In genomic region chr4:151916271-151916670, GRCm38 (mm10) we compare ENCODE assay signal across 24 mouse cellular contexts. TPM values are rescaled to one million over a fixed set of nuclear protein-coding genes. Genes with fewer than 3 reads are reported as not detected.
DNase-seq lines count a peak whose midpoint lies in the region; ATAC-seq and TF ChIP-seq lines count a peak whose summit lies in the region.
"Had no signal": no experiment of that assay in that cellular context is flagged by ENCODE, and none has a peak within 500 bp of the region (broad histone marks: within the 10 kb centered on the region; RNA-seq: fewer than 3 reads in every experiment).

No protein-coding gene starts in this region.

- no peaks in the 10 kb centered on the region for H3K9me3 ChIP-seq in forebrain, embryonic 14.5 days (replicated peaks; ENCODE audit: control insufficient read depth, low read length)
- no peaks in the 10 kb centered on the region for H3K9me3 ChIP-seq in forebrain, embryonic 11.5 days (ENCODE audit: control insufficient read depth, low read length)
- no peaks in the 10 kb centered on the region for H3K9me3 ChIP-seq in hindbrain, postnatal 0 days (ENCODE audit: low read length)
- no peaks in the 10 kb centered on the region; the same call in 1 of the 2 replicates for H3K9me3 ChIP-seq in hindbrain, embryonic 12.5 days (replicated peaks)
- H3K9me3 ChIP-seq in midbrain, postnatal 0 days (ENCODE audit: low read length), result no peaks in the 10 kb centered on the region
- no peaks in the 10 kb centered on the region for H3K9me3 ChIP-seq in midbrain, embryonic 13.5 days
- H3K9me3 ChIP-seq: embryonic facial prominence, embryonic 12.5 days; embryonic facial prominence, embryonic 15.5 days; forebrain, embryonic 12.5 days; heart, embryonic 15.5 days; hindbrain, embryonic 13.5 days; intestine, embryonic 15.5 days had no signal

- no peak overlapping the region for H3K27ac ChIP-seq in forebrain, embryonic 14.5 days (ENCODE audit: low read depth, low read length)
- H3K27ac ChIP-seq in forebrain, embryonic 11.5 days (ENCODE audit: low read depth, low read length), result no peak overlapping the region
- no peak overlapping the region for H3K27ac ChIP-seq in hindbrain, postnatal 0 days
- H3K27ac ChIP-seq in hindbrain, embryonic 12.5 days, result no peak overlapping the region
- peak overlapping the region; percentile 32; the same call in 1 of the 2 replicates for H3K27ac ChIP-seq in midbrain, postnatal 0 days (ENCODE audit: low read depth, low read length)
- no peak overlapping the region for H3K27ac ChIP-seq in midbrain, embryonic 13.5 days
- H3K27ac ChIP-seq: embryonic facial prominence, embryonic 12.5 days; embryonic facial prominence, embryonic 15.5 days; forebrain, embryonic 12.5 days; heart, embryonic 15.5 days; hindbrain, embryonic 13.5 days; intestine, embryonic 15.5 days had no signal

- WGBS in forebrain, embryonic 14.5 days, result 80% methylated on average over 11 of the region's 11 CpGs
- 83% methylated on average over 11 of the region's 11 CpGs for WGBS in forebrain, embryonic 11.5 days
- WGBS in hindbrain, postnatal 0 days, result 41% methylated on average over 11 of the region's 11 CpGs
- WGBS in hindbrain, embryonic 12.5 days, result 71% methylated on average over 11 of the region's 11 CpGs
- WGBS in midbrain, postnatal 0 days, result 65% methylated on average over 11 of the region's 11 CpGs
- WGBS in midbrain, embryonic 13.5 days, result 77% methylated on average over 10 of the region's 11 CpGs

- H3K27me3 ChIP-seq in forebrain, embryonic 14.5 days (replicated peaks; ENCODE audit: control insufficient read depth, insufficient read depth, low read length), result no peaks in the 10 kb centered on the region
- no peaks in the 10 kb centered on the region for H3K27me3 ChIP-seq in forebrain, embryonic 11.5 days (ENCODE audit: control insufficient read depth, insufficient read depth, low read length)
- H3K27me3 ChIP-seq in hindbrain, postnatal 0 days (ENCODE audit: insufficient read depth, low read length), result no peaks in the 10 kb centered on the region
- H3K27me3 ChIP-seq in hindbrain, embryonic 12.5 days, result no peaks in the 10 kb centered on the region
- H3K27me3 ChIP-seq in midbrain, postnatal 0 days (ENCODE audit: insufficient read depth, low read length), result no peaks in the 10 kb centered on the region
- no peaks in the 10 kb centered on the region for H3K27me3 ChIP-seq in midbrain, embryonic 13.5 days
- H3K27me3 ChIP-seq: embryonic facial prominence, embryonic 12.5 days; embryonic facial prominence, embryonic 15.5 days; forebrain, embryonic 12.5 days; heart, embryonic 12.5 days; heart, embryonic 15.5 days; hindbrain, embryonic 13.5 days; intestine, embryonic 15.5 days had no signal

- no peak for ATAC-seq in forebrain, embryonic 14.5 days
- no peak for ATAC-seq in forebrain, embryonic 11.5 days (replicated peaks; ENCODE audit: low FRiP score)
- peak; percentile 55; the same call in 1 of the 2 replicates for ATAC-seq in hindbrain, postnatal 0 days
- no peak for ATAC-seq in hindbrain, embryonic 12.5 days (ENCODE audit: low FRiP score)
- ATAC-seq in midbrain, postnatal 0 days (ENCODE audit: low FRiP score), result no peak
- no peak for ATAC-seq in midbrain, embryonic 13.5 days
- ATAC-seq: activated CD4-positive, CD25-positive, alpha-beta regulatory T cell, adult 4 months; intestine, embryonic 15.5 days had no signal

- H3K36me3 ChIP-seq in forebrain, embryonic 14.5 days (ENCODE audit: control insufficient read depth, insufficient read depth, low read length), result no peaks in the 10 kb centered on the region
- H3K36me3 ChIP-seq in forebrain, embryonic 11.5 days (ENCODE audit: control insufficient read depth, insufficient read depth, low read length), result no peaks in the 10 kb centered on the region
- H3K36me3 ChIP-seq in hindbrain, postnatal 0 days (ENCODE audit: insufficient read depth, low read length), result no peaks in the 10 kb centered on the region
- H3K36me3 ChIP-seq in hindbrain, embryonic 12.5 days, result no peaks in the 10 kb centered on the region
- H3K36me3 ChIP-seq in midbrain, postnatal 0 days (ENCODE audit: insufficient read depth, low read length), result no peaks in the 10 kb centered on the region
- H3K36me3 ChIP-seq in midbrain, embryonic 13.5 days, result no peaks in the 10 kb centered on the region
- H3K36me3 ChIP-seq: embryonic facial prominence, embryonic 12.5 days; embryonic facial prominence, embryonic 15.5 days; forebrain, embryonic 12.5 days; heart, embryonic 12.5 days; heart, embryonic 15.5 days; hindbrain, embryonic 13.5 days; intestine, embryonic 15.5 days had no signal

- H3K4me2 ChIP-seq in forebrain, embryonic 14.5 days (ENCODE audit: low read length), result no peak overlapping the region
- no peak overlapping the region for H3K4me2 ChIP-seq in forebrain, embryonic 11.5 days (ENCODE audit: low read depth, low read length, severe bottlenecking)
- 0 out of 2 replicates have a peak overlapping the region, but pooled peaks have one; percentile 10 for H3K4me2 ChIP-seq in hindbrain, postnatal 0 days (ENCODE audit: low read depth, low read length)
- no peak overlapping the region for H3K4me2 ChIP-seq in hindbrain, embryonic 12.5 days (replicated peaks)
- no peak overlapping the region for H3K4me2 ChIP-seq in midbrain, postnatal 0 days (ENCODE audit: low read depth, low read length, poor library complexity, severe bottlenecking)
- no peak overlapping the region for H3K4me2 ChIP-seq in midbrain, embryonic 13.5 days (replicated peaks)
- H3K4me2 ChIP-seq: embryonic facial prominence, embryonic 12.5 days; embryonic facial prominence, embryonic 15.5 days; forebrain, embryonic 12.5 days; heart, embryonic 12.5 days; heart, embryonic 15.5 days; hindbrain, embryonic 13.5 days; intestine, embryonic 15.5 days had no signal

- no peak for TF ChIP-seq CTCF in hindbrain, postnatal 0 days (IDR thresholded peaks at IDR 0.05; ENCODE audit: low read depth)
- no peak for TF ChIP-seq CTCF in midbrain, postnatal 0 days (IDR thresholded peaks at IDR 0.05)

- H3K4me3 ChIP-seq in forebrain, embryonic 14.5 days (ENCODE audit: low read depth, low read length), result no peak overlapping the region
- H3K4me3 ChIP-seq in forebrain, embryonic 11.5 days (ENCODE audit: low read depth, low read length), result no peak overlapping the region
- no peak overlapping the region for H3K4me3 ChIP-seq in hindbrain, postnatal 0 days (ENCODE audit: low read length)
- no peak overlapping the region for H3K4me3 ChIP-seq in hindbrain, embryonic 12.5 days
- H3K4me3 ChIP-seq in midbrain, postnatal 0 days (ENCODE audit: low read depth, low read length), result no peak overlapping the region
- H3K4me3 ChIP-seq in midbrain, embryonic 13.5 days (replicated peaks), result no peak overlapping the region
- H3K4me3 ChIP-seq: embryonic facial prominence, embryonic 12.5 days; embryonic facial prominence, embryonic 15.5 days; forebrain, embryonic 12.5 days; heart, embryonic 12.5 days; heart, embryonic 15.5 days; hindbrain, embryonic 13.5 days; intestine, embryonic 15.5 days had no signal

- peak; percentile 24 for DNase-seq in forebrain, embryonic 14.5 days (ENCODE audit: low spot score)
- no peak for DNase-seq in forebrain, embryonic 11.5 days (ENCODE audit: low spot score)
- DNase-seq in hindbrain, postnatal 0 days (ENCODE audit: low spot score), result peak; percentile 43
- DNase-seq in midbrain, postnatal 0 days (ENCODE audit: low spot score), result peak; percentile 50
- DNase-seq: adrenal gland, adult 8-10 months; adrenal gland, postnatal 25 days; cerebellum, adult 11 months; cerebellum, adult 2 months; cerebellum, adult 9-11 months; cerebellum, postnatal 25 days; gastrocnemius, postnatal 25 days; heart, adult 18-20 months; heart, postnatal 10 days; kidney, adult 11 months had no signal

- H3K4me1 ChIP-seq in forebrain, embryonic 14.5 days (ENCODE audit: control insufficient read depth, insufficient read depth, low read length), result no peaks in the 10 kb centered on the region
- H3K4me1 ChIP-seq in forebrain, embryonic 11.5 days (replicated peaks; ENCODE audit: control insufficient read depth, insufficient read depth, low read length), result no peaks in the 10 kb centered on the region
- no peaks in the 10 kb centered on the region for H3K4me1 ChIP-seq in hindbrain, postnatal 0 days (ENCODE audit: insufficient read depth, low read length)
- H3K4me1 ChIP-seq in hindbrain, embryonic 12.5 days, result peaks cover 3% of the 10 kb centered on the region; the same call in 1 of the 2 replicates
- H3K4me1 ChIP-seq in midbrain, postnatal 0 days (ENCODE audit: insufficient read depth, low read length), result no peaks in the 10 kb centered on the region; the same call in 1 of the 2 replicates
- 0 out of 2 replicates have a peak, but pooled peaks cover 4% of the 10 kb centered on the region for H3K4me1 ChIP-seq in midbrain, embryonic 13.5 days (replicated peaks)
- H3K4me1 ChIP-seq: embryonic facial prominence, embryonic 12.5 days; heart, embryonic 12.5 days; intestine, embryonic 15.5 days had no signal

- H3K9ac ChIP-seq in forebrain, embryonic 14.5 days (ENCODE audit: low read length), result no peak overlapping the region
- no peak overlapping the region for H3K9ac ChIP-seq in forebrain, embryonic 11.5 days (ENCODE audit: low read length)
- no peak overlapping the region for H3K9ac ChIP-seq in hindbrain, postnatal 0 days (replicated peaks; ENCODE audit: low read length)
- H3K9ac ChIP-seq in hindbrain, embryonic 12.5 days, result no peak overlapping the region
- H3K9ac ChIP-seq in midbrain, postnatal 0 days (replicated peaks; ENCODE audit: low read length, poor library complexity, severe bottlenecking), result no peak overlapping the region
- H3K9ac ChIP-seq in midbrain, embryonic 13.5 days (replicated peaks), result no peak overlapping the region
- H3K9ac ChIP-seq: embryonic facial prominence, embryonic 12.5 days; embryonic facial prominence, embryonic 15.5 days; forebrain, embryonic 12.5 days; heart, embryonic 12.5 days; heart, embryonic 15.5 days; hindbrain, embryonic 13.5 days; intestine, embryonic 15.5 days had no signal

RNA-seq across cellular contexts. Expression of gene Dnajc11, which starts 17.2 kb away (rescaled TPM):
- polyA plus RNA-seq in forebrain, embryonic 14.5 days (2014; fragmentation: Nextera tagmentation; extraction: Ambion mirVana), result 67.9 and 78.9 TPM in 2 replicates
- polyA plus RNA-seq in forebrain, embryonic 11.5 days (2014; fragmentation: Nextera tagmentation; extraction: Ambion mirVana), result 94.4 and 96.9 TPM in 2 replicates
- 94.5 and 108 TPM in 2 replicates for total RNA-seq in hindbrain, postnatal 0 days (2014; rRNA removed)
- polyA plus RNA-seq in hindbrain, postnatal 0 days (2015; fragmentation: Nextera tagmentation; extraction: Ambion mirVana), result 64.1 and 65.6 TPM in 2 replicates
- 82.8 and 83.2 TPM in 2 replicates for polyA plus RNA-seq in hindbrain, embryonic 12.5 days (2016; fragmentation: Nextera tagmentation; extraction: Ambion mirVana)
- total RNA-seq in midbrain, postnatal 0 days (2014; rRNA removed), result 83.2 and 88.5 TPM in 2 replicates
- 73.7 and 75.9 TPM in 2 replicates for polyA plus RNA-seq in midbrain, postnatal 0 days (2015; fragmentation: Nextera tagmentation; extraction: Ambion mirVana)
- 88.0 and 89.2 TPM in 2 replicates for polyA plus RNA-seq in midbrain, embryonic 13.5 days (2015; fragmentation: Nextera tagmentation; extraction: Ambion mirVana)

RNA-seq across cellular contexts. Expression of gene Camta1, which starts 54.6 kb away (rescaled TPM):
- 123 and 125 TPM in 2 replicates for polyA plus RNA-seq in forebrain, embryonic 14.5 days (2014; fragmentation: Nextera tagmentation; extraction: Ambion mirVana)
- polyA plus RNA-seq in forebrain, embryonic 11.5 days (2014; fragmentation: Nextera tagmentation; extraction: Ambion mirVana), result 140 and 142 TPM in 2 replicates
- 127 and 179 TPM in 2 replicates for total RNA-seq in hindbrain, postnatal 0 days (2014; rRNA removed)
- 133 and 145 TPM in 2 replicates for polyA plus RNA-seq in hindbrain, postnatal 0 days (2015; fragmentation: Nextera tagmentation; extraction: Ambion mirVana)
- 136 and 157 TPM in 2 replicates for polyA plus RNA-seq in hindbrain, embryonic 12.5 days (2016; fragmentation: Nextera tagmentation; extraction: Ambion mirVana)
- 153 and 177 TPM in 2 replicates for total RNA-seq in midbrain, postnatal 0 days (2014; rRNA removed)
- 130 and 140 TPM in 2 replicates for polyA plus RNA-seq in midbrain, postnatal 0 days (2015; fragmentation: Nextera tagmentation; extraction: Ambion mirVana)
- polyA plus RNA-seq in midbrain, embryonic 13.5 days (2015; fragmentation: Nextera tagmentation; extraction: Ambion mirVana), result 161 and 163 TPM in 2 replicates
